Mouse (Mus musculus) heart, postnatal 14 days (tissue): ENCODE data around the gene Gm3404. TPM values are rescaled to one million over a fixed set of nuclear protein-coding genes. Genes with fewer than 3 reads are reported as not detected.
"Not testable (repeated sequence)": the region's sequence is repeated elsewhere in the genome, so short reads cannot be mapped to it uniquely, and the experiment has no call there.

Experiments used
- DNase-seq, 2 experiments: peaks; one replicate each; pipeline ENCODE4 v3.0.0; 2021 to 2022
- intact Hi-C: fragments of 180-260 bp; cut with DNase I; formaldehyde crosslinking; loops from one replicate; pipeline ENCODE4 v1.15.1; 2025
- long read RNA-seq, 2 experiments: library from polyadenylated mRNA; stranded (forward); transcript quantifications; one replicate each; pipeline ENCODE4 v2.0.0; 2021
- total RNA-seq, 2 experiments: library from RNA; stranded (reverse); gene quantifications; 2 replicates each; pipeline ENCODE4 v1.2.3; 2021

Gene Gm3404
- total RNA-seq, result not detected
- long read RNA-seq, experiment 1, result 0 reads
- long read RNA-seq, experiment 2, result 0 reads

DNA sequence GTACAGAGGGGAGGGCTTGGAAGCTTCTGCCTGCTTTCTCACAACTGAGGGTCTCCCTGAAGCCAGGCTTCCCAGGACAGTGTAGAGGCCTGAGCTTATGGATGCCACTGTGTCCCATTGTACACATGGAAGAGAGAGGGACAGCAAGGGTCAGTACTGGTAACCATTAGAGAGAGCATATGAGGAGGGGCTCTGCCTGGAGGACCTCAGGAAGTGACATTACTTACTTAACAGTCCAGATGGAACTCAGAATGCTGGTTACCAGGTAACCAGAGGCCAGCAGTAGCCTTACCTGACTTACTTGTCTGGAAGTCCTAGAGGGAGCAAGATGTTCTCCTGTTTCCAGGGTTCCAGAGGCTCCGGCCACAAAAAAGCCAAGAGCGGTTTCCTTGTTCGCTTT, at the start of gene Gm3404:
TSS of gene Gm3404 (plus strand) at position 301 of the 400 bp plus-strand sequence.
- DNase-seq, intact Hi-C loops: not testable (repeated sequence)

DNA sequence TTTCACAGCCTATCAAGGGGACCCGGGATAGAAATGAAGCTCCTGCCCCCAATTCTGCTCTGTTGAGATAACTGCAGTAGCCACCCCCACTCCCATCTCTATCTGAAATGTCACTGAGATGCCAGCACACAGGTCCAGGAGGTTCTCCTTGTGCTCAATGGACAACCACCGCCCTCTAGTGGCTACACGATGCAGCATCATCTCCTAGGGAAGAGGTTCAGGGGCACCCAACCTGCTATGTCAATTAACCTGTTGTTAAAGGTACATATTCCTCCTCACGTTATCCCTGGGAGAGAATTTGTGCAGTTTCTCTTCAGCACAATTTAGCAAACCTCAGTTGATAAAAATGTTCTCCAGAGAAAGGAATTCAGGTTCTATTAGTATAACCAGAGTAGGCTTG, 46.0 kb upstream of the Gm3404 start:
- DNase-seq, result peak; percentile 7 to 16

DNA sequence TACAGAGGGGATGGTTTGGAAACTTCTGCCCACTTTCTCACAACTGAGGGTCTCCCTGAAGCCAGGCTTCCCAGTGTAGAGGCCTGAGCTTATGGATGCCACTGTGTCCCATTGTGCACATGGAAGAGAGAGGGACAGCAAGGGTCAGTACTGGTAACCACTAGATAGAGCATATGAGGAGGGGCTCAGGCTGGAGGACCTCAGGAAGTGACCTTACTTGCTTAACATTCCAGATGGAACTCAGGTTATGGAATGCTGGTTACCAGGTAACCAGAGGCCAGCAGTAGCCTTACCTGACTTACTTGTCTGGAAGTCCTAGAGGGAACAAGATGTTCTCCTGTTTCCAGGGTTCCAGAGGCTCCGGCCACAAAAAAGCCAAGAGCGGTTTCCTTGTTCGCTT, 43.9 kb upstream of the Gm3404 start, which contains the start of gene Gm6408:
TSS of gene Gm6408 (plus strand) at position 301 of the 400 bp plus-strand sequence.
- intact Hi-C loops, DNase-seq: not testable (repeated sequence)

More for the DNA sequence above, 46.0 kb upstream of the Gm3404 start:
- intact Hi-C loops, result loop anchor here (5.0 to 10.0 kb wide), 2 partner anchors 147 to 285 kb away; no protein-coding TSS in a partner anchor

DNA sequence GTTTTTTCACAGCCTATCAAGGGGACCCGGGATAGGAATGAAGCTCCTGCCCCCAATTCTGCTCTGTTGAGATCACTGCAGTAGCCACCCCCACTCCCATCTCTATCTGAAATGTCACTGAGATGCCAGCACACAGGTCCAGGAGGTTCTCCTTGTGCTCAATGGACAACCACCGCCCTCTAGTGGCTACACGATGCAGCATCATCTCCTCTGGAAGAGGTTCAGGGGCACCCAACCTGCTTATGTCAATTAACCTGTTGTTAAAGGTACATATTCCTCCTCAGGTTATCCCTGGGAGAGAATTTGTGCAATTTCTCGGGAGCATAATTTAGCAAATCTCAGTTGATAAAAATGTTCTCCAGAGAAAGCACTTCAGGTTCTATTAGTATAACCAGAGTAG, 36.6 kb upstream of the Gm3404 start:
- DNase-seq, result peak; percentile 13 to 42
- intact Hi-C loops, result not testable (repeated sequence)

DNA sequence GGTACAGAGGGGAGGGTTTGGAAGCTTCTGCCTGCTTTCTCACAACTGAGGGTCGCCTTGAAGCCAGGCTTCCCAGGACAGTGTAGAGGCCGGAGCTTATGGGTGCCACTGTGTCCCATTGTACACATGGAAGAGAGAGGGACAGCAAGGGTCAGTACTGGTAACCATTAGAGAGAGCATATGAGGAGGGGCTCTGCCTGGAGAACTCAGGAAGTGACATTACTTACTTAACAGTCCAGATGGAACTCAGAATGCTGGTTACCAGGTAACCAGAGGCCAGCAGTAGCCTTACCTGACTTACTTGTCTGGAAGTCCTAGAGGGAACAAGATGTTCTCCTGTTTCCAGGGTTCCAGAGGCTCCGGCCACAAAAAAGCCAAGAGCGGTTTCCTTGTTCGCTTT, 34.5 kb upstream of the Gm3404 start, which contains the start of gene Gm6370:
TSS of gene Gm6370 (plus strand) at position 301 of the 400 bp plus-strand sequence.
- intact Hi-C loops, DNase-seq: not testable (repeated sequence)

DNA sequence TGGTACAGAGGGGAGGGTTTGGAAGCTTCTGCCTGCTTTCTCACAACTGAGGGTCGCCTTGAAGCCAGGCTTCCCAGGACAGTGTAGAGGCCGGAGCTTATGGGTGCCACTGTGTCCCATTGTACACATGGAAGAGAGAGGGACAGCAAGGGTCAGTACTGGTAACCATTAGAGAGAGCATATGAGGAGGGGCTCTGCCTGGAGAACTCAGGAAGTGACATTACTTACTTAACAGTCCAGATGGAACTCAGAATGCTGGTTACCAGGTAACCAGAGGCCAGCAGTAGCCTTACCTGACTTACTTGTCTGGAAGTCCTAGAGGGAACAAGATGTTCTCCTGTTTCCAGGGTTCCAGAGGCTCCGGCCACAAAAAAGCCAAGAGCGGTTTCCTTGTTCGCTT, 23.5 kb upstream of the Gm3404 start, which contains the start of gene 4930449I24Rik:
TSS of gene 4930449I24Rik (plus strand) at position 301 of the 400 bp plus-strand sequence.
- intact Hi-C loops, DNase-seq: not testable (repeated sequence)

DNA sequence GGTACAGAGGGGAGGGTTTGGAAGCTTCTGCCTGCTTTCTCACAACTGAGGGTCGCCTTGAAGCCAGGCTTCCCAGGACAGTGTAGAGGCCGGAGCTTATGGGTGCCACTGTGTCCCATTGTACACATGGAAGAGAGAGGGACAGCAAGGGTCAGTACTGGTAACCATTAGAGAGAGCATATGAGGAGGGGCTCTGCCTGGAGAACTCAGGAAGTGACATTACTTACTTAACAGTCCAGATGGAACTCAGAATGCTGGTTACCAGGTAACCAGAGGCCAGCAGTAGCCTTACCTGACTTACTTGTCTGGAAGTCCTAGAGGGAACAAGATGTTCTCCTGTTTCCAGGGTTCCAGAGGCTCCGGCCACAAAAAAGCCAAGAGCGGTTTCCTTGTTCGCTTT, 11.8 kb upstream of the Gm3404 start, which contains the start of gene Gm3402:
TSS of gene Gm3402 (plus strand) at position 301 of the 400 bp plus-strand sequence.
- DNase-seq, intact Hi-C loops: not testable (repeated sequence)

DNA sequence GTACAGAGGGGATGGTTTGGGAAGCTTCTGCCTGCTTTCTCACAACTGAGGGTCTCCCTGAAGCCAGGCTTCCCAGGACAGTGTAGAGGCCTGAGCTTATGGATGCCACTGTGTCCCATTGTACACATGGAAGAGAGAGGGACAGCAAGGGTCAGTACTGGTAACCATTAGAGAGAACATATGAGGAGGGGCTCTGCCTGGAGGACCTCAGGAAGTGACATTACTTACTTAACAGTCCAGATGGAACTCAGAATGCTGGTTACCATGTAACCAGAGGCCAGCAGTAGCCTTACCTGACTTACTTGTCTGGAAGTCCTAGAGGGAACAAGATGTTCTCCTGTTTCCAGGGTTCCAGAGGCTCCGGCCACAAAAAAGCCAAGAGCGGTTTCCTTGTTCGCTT, 11.7 kb downstream of the Gm3404 start, which contains the start of gene Gm3409:
TSS of gene Gm3409 (plus strand) at position 301 of the 400 bp plus-strand sequence.
- intact Hi-C loops, DNase-seq: not testable (repeated sequence)

DNA sequence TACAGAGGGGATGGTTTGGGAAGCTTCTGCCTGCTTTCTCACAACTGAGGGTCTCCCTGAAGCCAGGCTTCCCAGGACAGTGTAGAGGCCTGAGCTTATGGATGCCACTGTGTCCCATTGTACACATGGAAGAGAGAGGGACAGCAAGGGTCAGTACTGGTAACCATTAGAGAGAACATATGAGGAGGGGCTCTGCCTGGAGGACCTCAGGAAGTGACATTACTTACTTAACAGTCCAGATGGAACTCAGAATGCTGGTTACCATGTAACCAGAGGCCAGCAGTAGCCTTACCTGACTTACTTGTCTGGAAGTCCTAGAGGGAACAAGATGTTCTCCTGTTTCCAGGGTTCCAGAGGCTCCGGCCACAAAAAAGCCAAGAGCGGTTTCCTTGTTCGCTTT, 30.2 kb downstream of the Gm3404 start, which contains the start of gene Gm3415:
TSS of gene Gm3415 (plus strand) at position 301 of the 400 bp plus-strand sequence.
- intact Hi-C loops, DNase-seq: not testable (repeated sequence)

DNA sequence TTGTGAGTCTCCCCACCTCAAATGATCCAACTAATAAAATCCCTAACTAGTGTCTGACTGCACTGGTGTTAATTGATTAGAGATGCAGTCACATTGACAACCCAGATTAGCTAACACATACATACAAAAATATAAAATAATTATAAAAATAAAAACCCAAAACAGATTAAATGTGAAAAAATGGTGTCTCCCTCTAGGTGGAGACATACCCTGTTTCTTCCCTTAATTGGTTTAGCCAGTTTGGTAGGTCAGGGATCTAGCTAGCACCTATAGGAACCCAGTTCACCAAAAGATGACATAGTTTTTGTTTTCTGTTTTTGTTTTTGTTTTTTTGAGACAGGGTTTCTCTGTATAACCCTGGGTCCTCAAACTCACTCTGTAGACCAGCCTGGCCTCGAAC, 38.7 kb downstream of the Gm3404 start:
- no peak for DNase-seq
- intact Hi-C loops, result no loop called here

DNA sequence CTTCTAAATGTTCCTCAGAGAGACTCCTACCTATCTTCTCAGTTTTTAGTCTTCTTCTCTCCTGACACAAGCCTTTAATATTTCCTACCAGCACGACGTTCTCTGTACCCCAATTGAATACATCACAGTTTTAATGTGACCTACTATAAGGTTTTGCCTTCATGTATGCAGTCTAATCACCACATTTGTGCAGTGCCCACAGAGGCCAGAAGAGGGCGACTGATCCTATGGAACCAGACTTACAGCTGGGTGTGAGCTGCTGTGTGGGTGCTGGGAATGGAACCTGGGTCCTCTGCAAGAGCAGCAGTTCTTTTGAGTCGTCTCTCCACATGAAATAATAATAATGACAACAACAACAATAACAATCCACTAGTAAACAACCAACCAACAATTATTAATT, 41.5 kb downstream of the Gm3404 start:
- intact Hi-C loops, result no loop called here
- DNase-seq, result no peak

DNA sequence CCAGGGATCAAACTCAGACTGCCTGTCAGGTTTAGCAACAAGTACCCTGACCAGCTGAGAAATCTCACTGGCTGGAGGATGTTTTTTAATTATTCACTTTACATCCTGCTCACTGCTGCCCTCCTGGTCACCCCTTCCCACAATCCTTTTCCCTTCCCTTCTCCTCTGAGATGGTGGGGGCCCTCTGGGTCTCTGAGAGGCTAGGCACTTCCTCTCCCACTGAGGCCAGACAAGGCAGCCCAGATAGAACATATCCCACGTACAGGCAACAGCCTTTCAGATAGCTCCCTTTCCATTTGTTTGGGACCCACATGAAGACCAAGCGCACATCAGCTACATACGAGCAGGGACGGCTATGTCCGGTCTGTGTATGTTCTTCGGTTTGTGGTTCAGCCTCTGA, 44.6 kb downstream of the Gm3404 start:
- intact Hi-C loops, DNase-seq: not testable (repeated sequence)

DNA sequence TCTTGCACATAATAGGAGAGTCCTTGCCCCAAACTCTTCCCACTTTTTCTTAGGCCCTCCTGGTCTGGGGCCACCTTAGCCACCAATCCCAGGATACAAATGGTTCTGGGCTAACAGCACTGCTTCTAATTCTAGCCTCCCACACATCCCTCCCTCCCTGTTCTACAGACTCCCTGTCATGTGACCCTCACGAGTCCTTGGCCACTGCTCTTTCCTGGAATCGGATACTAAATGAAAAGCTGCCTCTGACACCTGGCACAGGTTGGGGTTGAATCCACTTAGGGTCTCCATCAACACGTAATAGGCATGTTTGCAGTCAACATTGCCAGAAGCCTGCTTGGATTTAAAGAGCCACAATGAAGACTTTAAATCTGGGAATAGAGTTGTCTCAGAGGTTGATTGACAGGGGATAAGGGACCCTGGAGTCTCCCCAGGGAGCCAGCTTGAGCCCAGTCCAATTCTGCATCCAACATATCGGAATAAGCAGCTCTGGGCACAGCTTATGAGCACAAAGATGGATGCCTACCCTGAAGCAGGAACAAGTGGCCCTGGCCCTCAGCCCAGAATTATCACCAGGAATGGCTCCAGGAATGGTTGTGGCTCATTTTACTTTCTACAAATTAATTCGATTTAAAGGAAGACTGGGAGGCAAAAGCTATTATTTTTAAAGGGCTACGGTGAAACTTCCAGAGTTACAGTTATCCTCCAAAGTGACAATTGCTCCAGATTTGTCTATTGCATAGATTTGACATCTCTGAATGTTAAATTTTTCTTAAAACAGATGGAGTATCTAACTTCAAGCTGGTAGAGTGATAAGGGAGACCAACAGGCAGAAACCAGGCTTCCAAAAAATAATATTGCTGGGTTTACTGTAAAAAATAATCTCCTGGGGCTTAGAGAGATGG, 46.5 kb downstream of the Gm3404 start:
- DNase-seq, result peak; percentile 37 to 64
- intact Hi-C loops, result not testable (repeated sequence)

DNA sequence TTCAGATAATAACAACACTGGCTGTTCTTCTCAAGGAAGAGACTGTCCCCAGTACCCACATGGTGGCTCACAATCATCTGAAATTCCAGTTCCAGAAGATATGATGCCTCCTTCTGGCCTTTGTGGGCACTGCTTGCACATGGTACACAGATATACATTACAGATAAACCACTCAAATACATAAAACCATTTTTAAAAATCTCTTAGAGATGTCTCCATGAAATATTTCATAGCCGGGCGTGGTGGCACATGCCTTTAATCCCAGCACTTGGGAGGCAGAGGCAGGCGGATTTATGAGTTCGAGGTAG, 47.1 kb downstream of the Gm3404 start:
- DNase-seq, intact Hi-C loops: not testable (repeated sequence)

DNA sequence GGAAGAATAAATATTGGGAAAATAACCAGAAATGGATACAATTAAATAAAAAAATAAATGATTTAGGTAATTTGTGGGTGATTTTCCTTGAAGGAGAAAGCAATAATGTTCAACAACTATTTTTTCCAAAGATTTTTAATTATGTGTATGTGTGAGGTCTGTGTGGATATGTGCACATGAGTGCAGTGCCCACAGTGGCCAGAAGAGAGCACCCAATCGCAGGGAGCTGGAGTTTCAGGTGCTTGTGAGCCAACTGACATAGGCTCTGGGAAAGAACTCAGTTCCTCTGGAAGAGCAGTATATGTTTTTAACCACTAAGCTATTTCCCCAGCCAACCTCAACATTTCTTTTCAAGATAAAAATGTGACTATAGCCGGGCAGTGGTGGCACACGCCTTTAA, 51.1 kb downstream of the Gm3404 start:
- intact Hi-C loops, result no loop called here
- no peak for DNase-seq

Other genes starting within 250 kb of the Gm3404 start
- gene Wasf3, start 140.8 kb upstream of the Gm3404 start, total RNA-seq, result under 1 TPM; 0.31 to 0.39 TPM
- gene Gm6408, start 43.8 kb upstream of the Gm3404 start, total RNA-seq, result not detected
- not detected for gene Gm6370, start 34.4 kb upstream of the Gm3404 start, total RNA-seq
- gene 4930449I24Rik, start 23.4 kb upstream of the Gm3404 start, total RNA-seq, result not detected
- gene Gm3402, start 11.7 kb upstream of the Gm3404 start, total RNA-seq, result not detected
- not detected for gene Gm3409, start 11.8 kb downstream of the Gm3404 start, total RNA-seq
- gene Gm3415, start 30.3 kb downstream of the Gm3404 start, total RNA-seq, result not detected
- gene Gpr12, start 59.4 kb downstream of the Gm3404 start, total RNA-seq, result not detected